Mouse (Mus musculus): ENCODE data around the gene Helq.

Helq gene

DNA sequence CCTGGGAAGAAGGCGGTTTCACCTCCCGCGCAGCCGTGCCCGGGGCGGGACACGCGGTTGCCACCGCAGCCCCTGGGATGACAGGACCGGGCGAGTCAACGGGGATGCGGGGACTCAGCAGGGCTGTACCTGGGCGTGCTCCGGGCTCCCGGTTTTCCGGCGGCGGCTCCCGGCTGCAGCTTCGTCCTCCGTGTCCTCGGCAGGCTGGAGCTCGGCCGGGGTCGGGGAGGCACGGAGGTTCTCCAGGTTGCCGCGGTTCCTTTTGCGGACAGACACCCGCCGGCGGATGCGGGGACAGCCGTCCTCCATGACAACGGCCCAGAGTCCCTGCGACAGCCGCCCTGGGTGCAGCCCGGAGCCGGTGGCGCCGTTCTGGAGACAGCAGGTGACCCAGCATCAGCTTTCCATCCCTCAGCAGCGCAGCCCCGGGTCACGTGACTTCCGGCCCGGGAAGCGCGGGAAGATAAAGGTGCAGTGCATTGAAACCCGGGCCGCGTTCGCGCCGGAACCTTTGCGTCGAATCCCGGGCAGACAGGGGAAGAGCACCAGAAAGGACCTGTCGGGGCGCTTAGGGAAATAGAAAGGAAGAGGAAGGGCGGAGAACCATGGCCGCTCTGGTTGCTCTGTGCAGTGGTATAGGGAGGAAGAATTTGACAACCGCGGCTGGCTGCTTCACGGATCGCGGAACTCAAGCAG lies at the start of gene Helq, which contains the start of gene Mrps18c:
Gene Helq, minus strand, starts transcription at position 434 of the 696 bp plus-strand sequence.
Gene Mrps18c, plus strand, starts transcription at position 463 of the 696 bp plus-strand sequence.
- DNase-seq (ENCODE audit: low spot score), result peak; percentile 85

DNA sequence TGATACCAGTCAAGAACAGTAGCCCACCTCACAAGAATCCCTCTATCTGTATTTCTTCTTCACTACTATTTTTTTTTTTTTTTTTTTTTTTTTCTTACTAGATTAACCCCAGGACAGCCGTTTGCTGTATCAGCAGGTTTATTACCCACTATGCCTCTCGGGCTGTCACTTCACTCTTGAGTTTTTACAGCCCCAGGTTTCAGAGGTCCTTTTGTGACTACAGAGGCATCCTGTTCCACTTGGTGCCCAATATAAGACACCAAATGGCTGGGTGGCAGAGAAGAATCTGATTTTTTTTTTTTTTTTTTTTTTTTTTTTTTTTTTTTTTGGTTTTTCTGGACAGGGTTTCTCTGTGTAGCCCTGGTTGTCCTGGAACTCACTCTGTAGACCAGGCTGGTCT lies 48.7 kb upstream of the Helq start:
- DNase-seq (ENCODE audit: low spot score), result no peak

DNA sequence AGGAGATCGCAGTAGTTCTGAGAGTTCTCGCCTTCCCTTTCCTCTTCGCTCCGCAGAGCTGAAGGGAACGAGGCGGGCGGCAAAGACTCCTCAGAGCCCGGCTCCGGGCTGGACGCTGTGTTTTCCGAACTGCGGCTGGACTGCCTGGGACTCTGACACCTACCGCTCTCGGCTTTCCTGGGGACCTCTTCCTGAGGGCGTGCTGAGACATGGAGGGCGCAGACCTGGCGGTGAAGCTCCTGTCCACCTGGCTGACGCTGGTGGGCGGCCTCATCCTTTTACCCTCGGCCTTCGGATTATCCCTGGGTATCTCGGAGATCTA lies 48.2 kb upstream of the Helq start:
- no peak for DNase-seq (ENCODE audit: low spot score)

DNA sequence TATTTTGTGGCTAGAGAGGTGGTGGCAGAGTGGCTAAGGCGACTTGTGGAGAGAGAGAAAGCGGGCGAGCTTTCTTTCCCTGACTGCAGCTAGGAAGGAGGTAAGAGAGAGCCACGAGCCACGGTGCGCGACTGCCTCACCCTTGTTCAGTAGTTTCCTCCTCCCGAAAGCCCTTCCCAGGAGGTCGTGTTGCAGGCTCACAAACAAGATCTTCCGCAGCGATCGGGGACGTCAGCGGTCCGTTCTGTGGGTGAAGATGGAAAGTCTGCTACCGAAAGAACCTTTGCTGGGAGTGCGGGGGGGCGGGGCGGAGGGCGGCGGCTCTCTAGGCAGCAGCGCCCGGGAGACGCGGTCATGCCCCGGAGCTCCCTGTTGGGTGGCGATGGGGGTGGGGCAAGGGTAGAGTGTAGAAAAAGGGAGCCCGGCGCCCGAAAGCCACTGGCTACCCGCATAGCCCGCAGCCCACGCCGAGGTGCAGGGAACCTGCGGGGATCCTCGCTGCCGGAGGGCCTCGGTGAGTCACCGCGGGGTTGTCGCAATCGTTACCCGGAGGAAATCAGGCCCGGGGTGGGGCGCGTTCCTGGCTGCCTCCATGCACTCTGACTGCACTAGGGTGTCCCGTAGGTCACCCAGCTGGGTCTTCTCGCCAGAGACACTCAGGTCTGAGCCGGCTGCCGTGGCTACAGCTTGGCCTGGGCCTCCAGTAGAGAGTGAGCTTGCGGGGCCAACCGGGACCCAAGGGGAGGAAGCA lies 47.6 kb upstream of the Helq start:
- peak; percentile 78 for DNase-seq (ENCODE audit: low spot score)

DNA sequence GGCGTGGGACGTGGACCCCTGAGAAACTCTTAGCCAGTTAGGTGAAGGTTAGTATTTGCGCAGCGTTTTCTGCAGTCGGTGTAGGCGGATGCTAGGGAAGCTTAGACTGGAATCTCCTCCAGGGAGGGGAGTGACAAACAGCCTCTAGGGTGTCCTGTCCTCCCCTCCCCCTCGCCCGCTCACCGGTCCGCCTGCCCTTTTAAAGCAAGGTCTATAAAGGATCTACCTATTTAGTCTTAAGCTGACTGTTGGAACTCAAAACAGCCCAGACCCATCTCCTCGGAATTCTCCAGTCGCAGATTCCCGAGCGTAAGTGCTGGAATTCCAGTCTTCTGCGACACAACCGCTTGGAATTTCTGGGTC lies 47.1 kb upstream of the Helq start, which contains the start of gene Gpat3:
Gene Gpat3, plus strand, starts transcription at position 229 of the 363 bp plus-strand sequence.
- peak; percentile 36 for DNase-seq (ENCODE audit: low spot score)

DNA sequence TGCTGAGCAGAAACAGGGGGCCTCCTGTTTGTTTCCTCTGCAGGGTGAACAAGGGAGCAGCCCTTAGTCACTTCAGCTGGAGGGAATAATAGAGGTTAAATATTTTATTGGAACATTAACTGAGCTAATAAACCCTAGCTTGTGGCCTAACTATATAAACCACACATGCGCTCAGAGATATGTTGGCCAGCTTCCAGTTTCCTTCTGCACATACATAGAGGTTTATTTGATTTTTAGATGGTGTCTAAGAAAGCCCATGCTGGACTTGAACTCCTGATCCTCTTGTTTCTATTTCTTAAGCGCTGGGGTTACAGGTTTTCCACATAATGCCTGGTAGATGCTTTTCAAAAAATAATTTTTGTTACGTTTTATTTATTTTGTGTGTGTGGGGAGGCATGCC lies 46.1 kb upstream of the Helq start:
- DNase-seq (ENCODE audit: low spot score), result no peak

DNA sequence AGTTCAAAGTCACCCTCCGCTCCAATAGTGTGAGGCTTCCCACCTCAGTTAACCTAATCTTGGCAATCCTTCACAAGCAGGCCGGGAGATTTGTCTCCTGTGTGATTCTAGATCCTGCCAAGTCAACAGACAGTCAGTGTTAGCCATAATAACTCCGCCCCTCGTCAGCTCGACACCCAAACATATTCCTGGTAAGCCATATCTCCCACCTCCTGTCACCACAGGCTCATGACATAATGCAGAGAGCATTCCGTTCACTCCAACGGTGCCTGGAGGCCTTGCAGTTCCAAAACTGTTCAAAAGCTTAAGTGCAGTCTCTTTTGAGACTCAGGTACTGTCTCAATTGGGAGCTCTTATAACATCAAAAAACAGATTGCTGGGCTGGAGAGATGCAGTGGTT lies 39.5 kb upstream of the Helq start:
- no peak for DNase-seq (ENCODE audit: low spot score)

DNA sequence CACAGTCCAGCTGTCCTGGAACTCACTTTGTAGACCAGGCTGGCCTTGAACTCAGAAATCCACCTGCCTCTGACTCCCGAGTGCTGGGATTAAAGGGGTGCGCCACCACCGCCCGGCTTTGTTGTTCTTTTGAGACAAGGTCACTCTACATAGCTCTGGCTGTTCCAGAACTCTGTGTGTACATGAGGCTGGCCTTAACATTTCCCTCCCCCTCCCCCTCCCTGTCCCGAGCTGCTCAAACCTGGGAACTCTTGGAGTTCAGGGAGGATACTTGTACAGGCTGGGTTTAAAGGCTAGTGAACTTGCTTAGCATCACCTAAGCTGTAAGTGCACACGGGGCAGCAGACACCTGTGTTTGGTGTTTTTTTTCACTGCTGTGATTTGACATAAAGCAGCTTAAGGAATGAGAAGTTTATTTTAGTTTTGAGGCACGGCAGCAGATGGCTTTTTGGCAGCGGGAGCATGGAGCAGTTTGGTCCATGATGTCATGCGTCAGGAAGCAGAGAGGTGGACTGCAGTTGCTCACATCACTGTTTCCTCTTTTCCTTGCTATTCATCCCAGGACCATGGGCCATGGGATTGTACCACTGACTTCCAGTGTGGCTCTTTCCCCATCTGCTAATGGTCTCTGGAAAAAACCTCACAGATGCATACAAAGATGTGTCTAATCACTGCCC lies 37.6 kb upstream of the Helq start:
- DNase-seq (ENCODE audit: low spot score), result no peak

DNA sequence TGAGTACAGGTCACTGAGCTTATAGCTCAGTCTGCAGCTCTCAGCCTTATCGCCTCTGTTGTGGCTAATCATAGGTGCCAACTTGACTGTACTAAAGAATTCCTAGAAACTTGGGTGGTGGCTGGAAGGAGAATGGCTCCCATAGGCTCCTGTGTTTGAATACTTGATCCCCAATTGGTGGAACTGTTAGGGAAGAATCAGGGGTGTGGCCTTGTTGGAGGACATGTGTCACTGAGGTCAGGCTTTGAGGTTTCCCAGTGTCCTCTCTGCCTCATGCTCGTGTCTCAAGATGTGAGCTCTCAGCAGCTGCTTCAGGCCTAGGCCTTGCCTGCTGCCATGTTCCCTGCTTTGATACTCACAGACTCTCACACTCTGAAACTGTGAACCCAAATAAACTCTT lies 35.4 kb upstream of the Helq start:
- no peak for DNase-seq (ENCODE audit: low spot score)

DNA sequence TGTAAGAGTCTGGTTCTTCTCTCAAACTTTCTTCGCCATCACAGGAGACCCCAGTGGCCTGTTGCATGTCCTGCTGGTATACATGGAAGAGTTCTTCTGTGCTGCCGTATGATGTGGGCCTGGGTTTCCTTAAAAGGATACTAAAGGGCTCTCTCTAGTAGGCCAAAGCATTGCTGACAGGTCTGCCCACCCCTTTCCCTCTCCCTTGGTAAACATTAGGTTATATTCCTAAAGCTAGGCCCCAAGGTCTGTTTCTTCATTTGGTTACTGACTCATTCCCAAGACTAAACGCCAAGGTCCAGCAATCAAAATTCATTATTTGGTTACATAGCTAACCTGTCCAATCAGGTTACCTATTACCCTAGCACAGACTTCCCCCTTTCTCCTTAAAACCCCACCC lies 34.3 kb upstream of the Helq start:
- no peak for DNase-seq (ENCODE audit: low spot score)

DNA sequence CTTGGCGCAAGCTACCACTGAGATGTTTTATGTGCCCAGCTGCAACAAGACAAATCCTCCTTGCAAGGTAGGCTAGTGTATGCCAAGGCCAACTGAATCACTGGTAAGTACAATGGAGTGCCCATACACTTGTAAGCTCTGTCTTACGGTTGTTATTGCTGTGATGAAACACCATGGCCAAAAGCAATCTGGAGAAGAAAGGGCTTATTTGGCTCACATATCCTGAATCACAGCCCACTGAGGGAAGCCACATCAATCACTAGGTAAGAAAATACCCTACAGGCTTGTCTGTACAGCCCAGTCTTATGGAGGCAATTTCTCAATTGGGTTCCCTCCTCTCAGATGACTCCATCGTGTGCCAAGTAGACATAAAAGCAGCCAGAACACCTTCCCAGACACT lies 30.3 kb upstream of the Helq start:
- no peak for DNase-seq (ENCODE audit: low spot score)

DNA sequence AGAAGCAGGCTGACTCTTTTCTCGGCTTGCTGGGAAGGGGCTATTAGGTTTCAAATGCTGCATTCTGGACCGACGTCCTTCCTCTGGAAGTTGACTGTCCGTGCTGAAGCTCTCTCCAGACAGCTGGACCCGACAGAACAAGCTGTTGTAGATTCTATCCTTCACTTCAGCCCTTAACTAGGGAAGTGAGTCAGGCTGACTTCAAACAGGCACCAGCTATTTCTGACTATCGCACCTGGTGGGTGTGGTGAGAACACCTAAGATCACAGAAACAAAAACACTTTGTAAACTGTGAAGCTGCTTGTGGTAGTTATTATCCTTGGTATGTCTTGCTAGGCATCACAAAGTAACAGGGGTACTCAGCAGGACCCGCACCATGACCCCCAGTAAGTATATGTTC lies 28.1 kb upstream of the Helq start:
- no peak for DNase-seq (ENCODE audit: low spot score)

DNA sequence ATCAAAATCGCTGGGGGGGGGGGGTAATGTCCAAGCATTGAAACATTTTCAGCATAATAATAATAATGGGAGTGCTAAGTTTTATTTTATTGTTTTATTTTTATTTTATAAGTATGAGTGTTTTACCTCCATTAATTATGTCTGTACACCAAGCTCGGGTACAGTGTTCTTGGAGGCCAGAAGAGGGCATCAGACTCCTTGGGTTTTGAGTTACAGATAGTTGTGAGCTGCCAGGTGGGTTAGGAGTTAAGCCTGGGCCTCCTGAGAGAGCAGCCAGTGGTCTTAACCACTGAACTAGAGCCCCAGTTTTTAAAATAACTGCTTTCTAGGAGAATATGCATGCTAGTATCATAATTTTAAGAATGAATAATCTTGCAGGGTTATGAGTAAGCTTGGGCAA lies 27.6 kb upstream of the Helq start:
- DNase-seq (ENCODE audit: low spot score), result no peak

DNA sequence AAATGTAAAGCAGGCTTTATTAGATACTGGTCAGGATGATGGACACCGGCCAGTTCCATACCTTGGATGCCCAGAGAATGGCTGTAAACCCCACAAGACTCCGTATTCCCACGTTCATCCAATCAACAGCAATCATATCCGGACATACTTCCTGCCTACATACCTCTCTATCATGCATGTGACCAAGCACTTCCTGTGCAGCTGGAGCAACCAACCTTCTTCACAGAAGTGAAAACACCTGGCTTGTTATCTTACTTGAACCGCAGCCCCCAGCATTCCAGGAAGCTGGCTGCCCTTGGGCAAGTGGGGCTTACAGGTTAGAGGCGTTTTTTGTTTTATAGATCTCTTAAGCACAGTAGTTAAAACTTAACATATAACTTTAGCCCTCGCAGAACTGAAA lies 24.4 kb upstream of the Helq start:
- no peak for DNase-seq (ENCODE audit: low spot score)

DNA sequence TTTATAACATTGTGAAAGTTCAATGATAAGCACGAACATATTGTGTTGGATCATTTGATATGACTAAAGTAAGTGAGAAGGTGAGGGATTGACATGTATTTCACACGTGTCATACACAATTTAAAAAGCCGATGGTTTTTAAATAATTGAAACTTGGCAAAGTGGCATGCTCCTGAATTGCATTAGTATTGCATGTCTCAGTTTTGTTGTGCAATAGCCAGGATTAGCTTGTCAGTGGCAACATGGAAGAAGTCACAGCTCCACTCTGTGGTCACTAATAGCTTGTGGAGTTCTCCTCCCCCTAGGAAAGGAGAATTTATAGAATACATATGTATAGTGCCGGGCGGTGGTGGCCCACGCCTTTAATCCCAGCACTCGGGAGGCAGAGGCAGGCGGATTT lies 23.0 kb upstream of the Helq start:
- no peak for DNase-seq (ENCODE audit: low spot score)

DNA sequence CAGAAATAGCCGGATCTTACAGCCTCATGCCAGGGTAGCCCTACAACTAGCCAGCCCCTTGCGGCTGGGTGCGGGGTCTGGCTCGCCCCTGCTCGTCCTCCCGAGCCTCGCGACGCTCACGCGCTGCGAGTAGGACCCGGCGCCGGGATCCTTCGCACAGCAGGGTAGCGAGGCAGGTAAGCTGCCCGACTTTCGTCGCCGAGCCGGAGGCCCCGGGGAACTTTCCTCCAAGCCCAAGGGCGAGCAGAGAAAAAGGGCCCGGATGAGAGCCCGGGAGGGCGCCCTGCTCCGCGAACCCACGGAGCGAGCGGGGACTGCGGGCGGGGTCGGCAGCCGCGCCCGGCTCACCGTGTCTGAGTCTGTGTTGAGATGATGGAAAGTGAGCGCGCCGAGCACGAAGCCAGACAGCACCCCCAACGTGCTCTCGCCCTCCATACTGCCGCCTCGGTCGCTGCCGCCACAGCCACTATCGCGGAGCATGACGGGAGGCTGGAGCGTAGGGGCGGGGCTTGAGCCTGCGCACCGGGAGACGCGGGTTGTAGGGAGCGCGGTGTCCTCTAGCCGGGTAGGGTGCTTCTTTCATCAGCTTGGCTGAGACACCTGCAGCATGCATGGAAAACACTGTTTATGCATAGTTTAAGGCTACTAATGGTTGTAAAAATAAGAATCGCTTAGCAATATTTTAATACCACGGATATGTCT lies 22.2 kb upstream of the Helq start, which contains the start of gene Abraxas1:
Gene Abraxas1, minus strand, starts transcription at position 483 of the 702 bp plus-strand sequence.
- DNase-seq (ENCODE audit: low spot score), result peak; percentile 81

DNA sequence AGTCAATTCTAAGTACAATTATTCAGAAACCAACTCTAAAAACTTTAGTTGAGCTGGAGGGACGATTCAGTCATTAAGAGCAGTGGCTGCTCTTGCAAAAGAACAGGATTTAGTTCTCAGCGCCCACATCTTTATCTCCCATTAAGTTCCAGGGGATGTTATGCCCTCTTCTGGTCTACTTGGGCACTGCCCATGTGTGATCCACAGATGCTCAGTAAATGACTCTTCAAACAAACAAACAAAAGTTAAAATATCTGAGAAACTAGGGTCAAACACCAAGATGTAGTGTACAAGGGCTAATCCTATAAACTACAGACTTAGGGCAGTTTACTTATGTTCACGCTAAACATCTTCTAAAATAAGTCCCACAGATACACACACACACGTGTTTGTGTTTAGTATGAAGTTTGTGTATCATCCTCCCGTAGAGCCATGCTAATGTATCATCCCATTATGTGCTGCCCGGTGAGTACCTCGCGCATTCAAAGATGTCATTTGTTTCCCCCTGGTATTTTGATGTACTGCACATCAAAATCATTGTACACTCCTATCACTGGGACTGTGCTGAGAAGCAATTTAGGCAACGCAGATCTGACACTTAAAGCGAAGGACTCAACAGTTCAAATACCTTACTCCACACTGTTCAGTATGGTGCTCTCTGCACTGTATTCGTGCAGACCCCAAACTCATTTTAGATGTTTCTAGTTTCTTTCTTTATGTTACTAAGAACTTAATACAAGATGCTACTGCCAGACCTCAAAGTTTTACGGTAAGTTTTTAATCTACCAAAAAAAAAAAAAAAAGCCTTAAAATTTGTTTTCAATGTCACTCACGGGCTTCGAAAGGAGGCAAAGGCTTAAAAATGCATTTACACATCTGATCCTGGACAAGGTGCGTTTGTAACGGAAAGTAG lies 21.4 kb upstream of the Helq start:
- no peak for DNase-seq (ENCODE audit: low spot score)

DNA sequence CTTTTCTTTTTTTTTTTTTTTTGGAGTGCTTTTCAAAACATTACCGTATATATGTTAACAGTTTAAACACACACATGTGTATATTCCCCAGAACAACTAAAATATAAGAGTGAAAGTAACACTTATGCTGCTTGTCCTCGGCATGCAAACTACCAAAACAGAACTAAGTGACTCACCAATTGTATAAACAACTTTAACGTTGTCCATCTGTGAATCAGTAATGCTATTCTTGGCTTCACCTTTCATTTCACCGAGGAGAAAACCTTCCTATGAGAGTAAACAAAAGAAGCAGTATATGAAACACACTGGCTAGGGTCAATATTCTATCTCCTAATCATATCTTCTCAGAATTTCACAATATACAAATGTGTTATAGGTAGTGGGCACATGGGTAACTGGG lies 19.9 kb upstream of the Helq start:
- DNase-seq (ENCODE audit: low spot score), result no peak

DNA sequence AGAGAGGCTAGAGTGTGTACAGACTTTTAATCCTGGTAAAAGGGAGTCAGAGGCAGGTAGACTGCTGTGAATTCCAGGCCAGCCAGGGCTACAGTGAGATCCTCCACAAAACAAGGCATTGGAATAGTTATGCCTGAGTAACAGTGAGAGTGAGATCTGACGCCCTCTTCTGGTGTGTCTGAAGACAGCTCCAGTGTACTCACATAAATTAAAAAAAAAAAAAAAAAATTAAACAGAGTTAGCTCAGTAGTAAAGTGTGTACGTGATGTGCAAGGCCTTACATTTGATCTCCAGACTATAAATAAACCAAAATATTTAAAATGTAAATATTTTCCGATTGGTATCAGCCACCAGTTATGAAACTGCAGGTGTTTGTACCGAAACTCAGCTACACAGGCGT lies 4.3 kb downstream of the Helq start:
- DNase-seq (ENCODE audit: low spot score), result no peak

DNA sequence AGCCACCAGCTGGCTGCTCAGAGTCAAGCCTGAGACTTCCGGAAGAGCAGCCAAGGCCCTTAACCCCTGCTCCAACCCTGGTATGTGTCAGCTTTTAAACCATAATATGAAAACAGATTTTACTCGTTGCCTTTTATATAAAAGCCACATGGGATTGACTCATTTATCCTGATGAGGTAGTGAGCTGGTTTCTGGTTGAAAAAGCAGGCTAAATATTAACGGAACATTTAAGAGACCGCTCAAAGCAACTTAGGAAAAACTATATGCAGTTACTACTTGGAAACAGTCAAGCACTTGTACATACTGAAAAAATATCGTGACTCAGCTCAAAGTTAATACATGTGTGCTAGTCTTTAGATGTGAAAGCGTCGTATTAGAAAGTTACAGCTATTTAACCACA lies 6.1 kb downstream of the Helq start:
- no peak for DNase-seq (ENCODE audit: low spot score)

DNA sequence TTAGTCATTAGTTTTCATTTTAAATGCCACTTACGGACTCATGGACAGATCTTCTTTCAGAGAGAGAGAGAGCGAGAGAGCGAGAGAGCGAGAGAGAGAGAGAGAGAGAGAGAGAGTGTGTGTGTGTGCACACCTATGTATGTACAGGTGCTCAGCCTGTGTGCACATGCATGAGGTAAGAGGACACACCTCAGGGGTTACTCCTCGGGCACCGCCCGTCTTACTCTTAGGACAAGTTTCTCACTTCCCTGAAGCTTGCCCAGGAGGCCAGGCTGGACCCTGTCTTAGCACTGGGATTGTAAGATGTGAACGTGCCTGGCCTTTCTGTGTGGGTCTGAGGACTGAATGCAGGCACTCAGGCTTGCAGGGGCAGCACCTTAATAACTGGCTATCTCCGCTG lies 10.9 kb downstream of the Helq start:
- DNase-seq (ENCODE audit: low spot score), result no peak

DNA sequence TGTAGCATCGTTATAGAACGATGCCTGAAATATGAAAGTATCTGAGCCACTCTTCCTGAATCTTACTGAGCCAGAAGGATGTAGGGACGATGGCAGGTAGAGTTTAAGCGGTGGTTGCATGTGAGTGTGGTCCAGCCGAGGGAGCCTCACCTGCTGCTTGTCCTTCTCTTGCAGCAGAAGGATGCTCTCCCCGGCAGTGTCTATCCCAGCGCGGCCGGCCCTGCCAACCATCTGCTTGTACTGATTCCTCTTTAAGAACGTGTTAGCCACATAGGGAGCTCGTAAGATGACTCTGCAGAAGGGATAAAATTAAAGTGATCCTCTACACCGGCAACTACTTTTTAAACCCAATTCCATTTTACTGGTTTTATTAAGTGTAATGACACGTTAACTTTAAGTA lies 19.4 kb downstream of the Helq start:
- DNase-seq (ENCODE audit: low spot score), result no peak

All from urinary bladder, postnatal 25 days (tissue).